Mouse (Mus musculus) embryonic facial prominence, embryonic 13.5 days (tissue): ENCODE data around the gene Irf2bp2. TPM values are rescaled to one million over a fixed set of nuclear protein-coding genes. Genes with fewer than 3 reads are reported as not detected.

Experiments
- ATAC-seq: fragments of 200-750 bp; cut with Nextera tagmentation; 2 replicates; pipeline ENCODE4 v1.8.0; 2017; ENCODE audit warnings: low read depth; ENCODE audit not compliant: insufficient number of reproducible peaks, insufficient read depth, low FRiP score, low TSS enrichment
- H3K27ac ChIP-seq: fragments of 300-500 bp; sonication (generic); 2 replicates; pipeline ENCODE4 v1.5.1; 2015; ENCODE audit warnings: moderate library complexity, mild to moderate bottlenecking, inconsistent platforms
- H3K27me3 ChIP-seq: fragments of 300-500 bp; sonication (generic); 2 replicates; pipeline ENCODE4 v1.6.1; 2015; ENCODE audit warnings: mild to moderate bottlenecking, inconsistent platforms
- H3K36me3 ChIP-seq: fragments of 300-500 bp; sonication (generic); 2 replicates; pipeline ENCODE4 v1.6.1; 2015; ENCODE audit warnings: mild to moderate bottlenecking, inconsistent platforms
- H3K4me1 ChIP-seq: fragments of 300-500 bp; sonication (generic); 2 replicates; pipeline ENCODE4 v1.6.1; 2015; ENCODE audit warnings: inconsistent platforms
- H3K4me2 ChIP-seq: fragments of 300-500 bp; sonication (generic); 2 replicates; pipeline ENCODE4 v1.6.1; 2015; ENCODE audit warnings: moderate library complexity, mild to moderate bottlenecking, inconsistent platforms
- H3K4me3 ChIP-seq: fragments of 300-500 bp; sonication (generic); 2 replicates; pipeline ENCODE4 v1.5.1; 2015; ENCODE audit warnings: mild to moderate bottlenecking, inconsistent platforms
- H3K9ac ChIP-seq: fragments of 300-500 bp; sonication (generic); 2 replicates; pipeline ENCODE4 v1.6.1; 2015; ENCODE audit warnings: mild to moderate bottlenecking, inconsistent platforms
- H3K9me3 ChIP-seq: fragments of 300-500 bp; sonication (generic); 2 replicates; pipeline ENCODE4 v1.6.1; 2016; ENCODE audit warnings: inconsistent platforms
- WGBS: fragments of 180-500 bp; shearing (Covaris S2); methylation state at CpG from one replicate; pipeline ENCODE4 v1.1.7; 2015; ENCODE audit warnings: mixed read lengths; 5-methylcytosine and 5-hydroxymethylcytosine counted together
- polyA plus RNA-seq: library from polyadenylated mRNA; unstranded; fragments of >200 nt; fragmentation: Nextera tagmentation; extraction: Ambion mirVana; gene quantifications from 2 replicates; pipeline ENCODE4 v1.2.1, GENCODE M21; 2015

Gene Irf2bp2
- polyA plus RNA-seq, 1 experiment from 2014 or later = 11.1 TPM

GRCm38 (mm10) chr8:126574882-126575637, 18.7 kb downstream of the Irf2bp2 start:
- H3K4me2 ChIP-seq = no peak overlapping the region
- no peaks in the 10 kb centered on the region for H3K36me3 ChIP-seq
- no peak overlapping the region for H3K4me3 ChIP-seq
- no peaks in the 10 kb centered on the region for H3K9me3 ChIP-seq
- H3K4me1 ChIP-seq = peaks cover 9% of the 10 kb centered on the region
- H3K27ac ChIP-seq = no peak overlapping the region
- no peak for ATAC-seq
- no peaks in the 10 kb centered on the region for H3K27me3 ChIP-seq
- 81% methylated on average over 16 of the region's 16 CpGs for WGBS
- H3K9ac ChIP-seq = no peak overlapping the region

- Histone ChIP-seq H3K9me3 (no peaks in the 10 kb centered on the region), H3K4me3 (no peak overlapping the region), H3K4me2 (no peak overlapping the region), H3K36me3 (no peaks in the 10 kb centered on the region), H3K9ac (no peak overlapping the region), H3K4me1 (peaks cover 12% of the 10 kb centered on the region), H3K27ac (no peak overlapping the region), H3K27me3 (no peaks in the 10 kb centered on the region)
- ATAC-seq = no peak
- 90% methylated on average over 4 of the region's 4 CpGs for WGBS
Observed at GRCm38 (mm10) chr8:126573878-126574277, 19.9 kb downstream of the Irf2bp2 start.

GRCm38 (mm10) chr8:126573079-126573694, 20.6 kb downstream of the Irf2bp2 start:
- ATAC-seq = no peak

GRCm38 (mm10) chr8:126571065-126571660, 22.6 kb downstream of the Irf2bp2 start:
- H3K27me3 ChIP-seq = no peaks in the 10 kb centered on the region
- H3K36me3 ChIP-seq = no peaks in the 10 kb centered on the region
- no peak overlapping the region for H3K27ac ChIP-seq
- no peak for ATAC-seq
- 80% methylated on average over 15 of the region's 15 CpGs for WGBS
- H3K4me1 ChIP-seq = peaks cover 33% of the 10 kb centered on the region
- no peak overlapping the region for H3K4me3 ChIP-seq
- H3K9me3 ChIP-seq = no peaks in the 10 kb centered on the region
- no peak overlapping the region for H3K9ac ChIP-seq
- no peak overlapping the region for H3K4me2 ChIP-seq

More at GRCm38 (mm10) chr8:126573079-126573694, 20.6 kb downstream of the Irf2bp2 start:
- H3K4me2 ChIP-seq = no peak overlapping the region
- no peak overlapping the region for H3K9ac ChIP-seq
- H3K4me3 ChIP-seq = no peak overlapping the region
- WGBS = 83% methylated on average over 6 of the region's 6 CpGs
- H3K9me3 ChIP-seq = no peaks in the 10 kb centered on the region
- H3K27ac ChIP-seq = no peak overlapping the region
- H3K36me3 ChIP-seq = no peaks in the 10 kb centered on the region
- H3K27me3 ChIP-seq = no peaks in the 10 kb centered on the region
- peaks cover 13% of the 10 kb centered on the region for H3K4me1 ChIP-seq

GRCm38 (mm10) chr8:126570521-126571040, 23.2 kb downstream of the Irf2bp2 start:
- no peak overlapping the region for H3K4me2 ChIP-seq
- H3K9me3 ChIP-seq = no peaks in the 10 kb centered on the region
- 60% methylated on average over 9 of the region's 9 CpGs for WGBS
- H3K9ac ChIP-seq = no peak overlapping the region
- no peak overlapping the region for H3K27ac ChIP-seq
- H3K27me3 ChIP-seq = no peaks in the 10 kb centered on the region
- no peak overlapping the region for H3K4me3 ChIP-seq
- ATAC-seq = no peak
- H3K4me1 ChIP-seq = peaks cover 39% of the 10 kb centered on the region
- no peaks in the 10 kb centered on the region for H3K36me3 ChIP-seq

- Histone ChIP-seq H3K4me3 (no peak overlapping the region), H3K9me3 (no peaks in the 10 kb centered on the region), H3K4me1 (peaks cover 43% of the 10 kb centered on the region), H3K27ac (no peak overlapping the region), H3K9ac (no peak overlapping the region), H3K4me2 (no peak overlapping the region), H3K36me3 (no peaks in the 10 kb centered on the region), H3K27me3 (no peaks in the 10 kb centered on the region)
- no peak for ATAC-seq
- WGBS = 61% methylated on average over 3 of the region's 3 CpGs
Observed at GRCm38 (mm10) chr8:126570046-126570445, 23.7 kb downstream of the Irf2bp2 start.

- no peak for ATAC-seq
- no peak overlapping the region for H3K27ac ChIP-seq
- 57% methylated on average over 1 of the region's 1 CpGs for WGBS
Observed at GRCm38 (mm10) chr8:126569638-126570037, 24.1 kb downstream of the Irf2bp2 start.

GRCm38 (mm10) chr8:126567674-126568073, 26.1 kb downstream of the Irf2bp2 start:
- Histone ChIP-seq H3K4me3 (no peak overlapping the region), H3K27ac (peak overlapping the region; percentile 87), H3K9ac (no peak overlapping the region), H3K4me1 (peaks cover 43% of the 10 kb centered on the region), H3K27me3 (no peaks in the 10 kb centered on the region), H3K4me2 (no peak overlapping the region), H3K36me3 (no peaks in the 10 kb centered on the region), H3K9me3 (no peaks in the 10 kb centered on the region)
- 40% methylated on average over 2 of the region's 2 CpGs for WGBS
- no peak for ATAC-seq

More at GRCm38 (mm10) chr8:126569638-126570037, 24.1 kb downstream of the Irf2bp2 start:
- Histone ChIP-seq H3K4me3 (no peak overlapping the region), H3K9ac (no peak overlapping the region), H3K4me2 (no peak overlapping the region), H3K27me3 (no peaks in the 10 kb centered on the region), H3K4me1 (peaks cover 43% of the 10 kb centered on the region), H3K36me3 (no peaks in the 10 kb centered on the region), H3K9me3 (no peaks in the 10 kb centered on the region)

GRCm38 (mm10) chr8:126566446-126567062, 27.2 kb downstream of the Irf2bp2 start:
- WGBS = 2% methylated on average over 14 of the region's 14 CpGs
- Histone ChIP-seq H3K4me2 (peak overlapping the region; percentile 38), H3K4me1 (peaks cover 43% of the 10 kb centered on the region), H3K9me3 (no peaks in the 10 kb centered on the region), H3K36me3 (no peaks in the 10 kb centered on the region), H3K4me3 (no peak overlapping the region), H3K9ac (peak overlapping the region; percentile 32; the same call in 1 of the 2 replicates), H3K27me3 (no peaks in the 10 kb centered on the region), H3K27ac (peak overlapping the region; percentile 87)
- peak; percentile 60 for ATAC-seq

- Histone ChIP-seq H3K9ac (0 out of 2 replicates have a peak overlapping the region, but pooled peaks have one; percentile 12), H3K9me3 (no peaks in the 10 kb centered on the region), H3K4me2 (peak overlapping the region; percentile 38), H3K4me3 (no peak overlapping the region), H3K36me3 (no peaks in the 10 kb centered on the region), H3K27ac (peak overlapping the region; percentile 87), H3K4me1 (peaks cover 43% of the 10 kb centered on the region), H3K27me3 (no peaks in the 10 kb centered on the region)
- WGBS = 39% methylated on average over 6 of the region's 6 CpGs
- ATAC-seq = no peak; the same call in 1 of the 2 replicates
Observed at GRCm38 (mm10) chr8:126565954-126566445, 27.8 kb downstream of the Irf2bp2 start.

- Histone ChIP-seq H3K27me3 (no peaks in the 10 kb centered on the region), H3K4me2 (no peak overlapping the region), H3K4me1 (peaks cover 37% of the 10 kb centered on the region), H3K27ac (peak overlapping the region; percentile 87; the same call in 1 of the 2 replicates), H3K9ac (no peak overlapping the region), H3K4me3 (no peak overlapping the region), H3K9me3 (no peaks in the 10 kb centered on the region), H3K36me3 (no peaks in the 10 kb centered on the region)
- 84% methylated on average over 6 of the region's 6 CpGs for WGBS
- ATAC-seq = no peak
Observed at GRCm38 (mm10) chr8:126565231-126565781, 28.5 kb downstream of the Irf2bp2 start.
